Mouse (Mus musculus): ENCODE measurements at regions not wholly inside any gene's neighbourhood (a gene's known extent, or its start where the extent isn't known, plus 50 kb on each side); places are given as distances from the start of the nearest gene placed in this dataset.

- no peak overlapping the region for H3K9ac ChIP-seq (ENCODE audit: low read depth, low read length)
- no peaks in the 10 kb centered on the region for H3K4me1 ChIP-seq (ENCODE audit: control insufficient read depth, insufficient read depth, low read length)
- no peaks in the 10 kb centered on the region for H3K36me3 ChIP-seq (ENCODE audit: control insufficient read depth, insufficient read depth, low read length)
- no peak for ATAC-seq
- H3K27me3 ChIP-seq (replicated peaks; ENCODE audit: control insufficient read depth, insufficient read depth, low read length), result no peaks in the 10 kb centered on the region
- WGBS, result 43% methylated on average over 10 of the region's 10 CpGs
- H3K27ac ChIP-seq (ENCODE audit: low read length), result no peak overlapping the region
- H3K4me2 ChIP-seq (ENCODE audit: low read depth, low read length), result no peak overlapping the region
- H3K9me3 ChIP-seq (ENCODE audit: control insufficient read depth, low read length), result no peaks in the 10 kb centered on the region
- no peak overlapping the region for H3K4me3 ChIP-seq (ENCODE audit: low read length)
Observed at GRCm38 (mm10) chr2:168820648-168821047, 52.9 kb upstream of the Sall4 start.
